Mouse (Mus musculus) limb, embryonic 14.5 days (tissue): ENCODE data around the gene Bricd5. TPM values are rescaled to one million over a fixed set of nuclear protein-coding genes. Genes with fewer than 3 reads are reported as not detected.

Experiments used
- ATAC-seq: fragments of 200-750 bp; cut with Nextera tagmentation; 2 replicates; pipeline ENCODE4 v1.8.0; 2017; ENCODE audit warnings: low read depth, moderate number of reproducible peaks, moderate TSS enrichment; ENCODE audit not compliant: low FRiP score
- DNase-seq: peaks from one replicate; pipeline ENCODE4 v3.0.0-alpha.2; 2015; ENCODE audit warnings: low spot score
- H3K27ac ChIP-seq: fragments of 300-500 bp; sonication (generic); replicated peaks from 2 replicates; pipeline ENCODE4 v1.5.1; 2014; ENCODE audit warnings: low read depth, mild to moderate bottlenecking, low read length, moderate library complexity, mixed read lengths
- H3K27me3 ChIP-seq: fragments of 300-500 bp; sonication (generic); 2 replicates; pipeline ENCODE4 v1.6.1; 2014; ENCODE audit warnings: low read length, mixed read lengths; ENCODE audit not compliant: control insufficient read depth, insufficient read depth
- H3K36me3 ChIP-seq: fragments of 300-500 bp; sonication (generic); 2 replicates; pipeline ENCODE4 v1.6.1; 2014; ENCODE audit warnings: mild to moderate bottlenecking, low read length, moderate library complexity, mixed read lengths; ENCODE audit not compliant: control insufficient read depth, insufficient read depth
- H3K4me1 ChIP-seq: fragments of 300-500 bp; sonication (generic); 2 replicates; pipeline ENCODE4 v1.6.1; 2014; ENCODE audit warnings: antibody characterized with exemption, low read length, mixed read lengths; ENCODE audit not compliant: control insufficient read depth, insufficient read depth
- H3K4me2 ChIP-seq: fragments of 300-500 bp; sonication (generic); replicated peaks from 2 replicates; pipeline ENCODE4 v1.6.1; 2014; ENCODE audit warnings: low read depth, mild to moderate bottlenecking, low read length, moderate library complexity; ENCODE audit not compliant: severe bottlenecking
- H3K4me3 ChIP-seq: fragments of 300-500 bp; sonication (generic); replicated peaks from 2 replicates; pipeline ENCODE4 v1.5.1; 2014; ENCODE audit warnings: low read length
- H3K9ac ChIP-seq: fragments of 300-500 bp; sonication (generic); 2 replicates; pipeline ENCODE4 v1.6.1; 2014; ENCODE audit warnings: mild to moderate bottlenecking, low read depth, low read length, moderate library complexity; ENCODE audit not compliant: severe bottlenecking
- H3K9me3 ChIP-seq: fragments of 300-500 bp; sonication (generic); 2 replicates; pipeline ENCODE4 v1.6.1; 2016; ENCODE audit warnings: low read length; ENCODE audit not compliant: control insufficient read depth
- POLR2A ChIP-seq: fragments of 200-500 bp; IDR thresholded peaks from 2 replicates; pipeline ENCODE4 v1.8.0; 2012; ENCODE audit warnings: inconsistent platforms, mild to moderate bottlenecking, moderate library complexity, borderline replicate concordance; ENCODE audit not compliant: insufficient read depth, insufficient read length; ENCODE audit errors: extremely low read depth
- WGBS: fragments of 180-500 bp; shearing (Covaris S2); extraction: QIAGEN DNeasy Blood & Tissue Kit; methylation state at CpG from one replicate; pipeline ENCODE4 v1.1.7; 2014; 5-methylcytosine and 5-hydroxymethylcytosine counted together
- polyA plus RNA-seq, 2 experiments: library from polyadenylated mRNA; depleted of rRNA in 1 of 2; stranded (reverse) in 1 of 2; unstranded in 1 of 2; fragments of >200 nt; fragmentation: Nextera tagmentation in 1 of 2; extraction: Ambion mirVana in 1 of 2; gene quantifications; 2 replicates each; pipeline versions ENCODE4 v1.2.1 to v1.2.3; 2012 to 2014

Bricd5 gene
- polyA plus RNA-seq, 2 experiments: 0.89 TPM; not detected in 1

DNA sequence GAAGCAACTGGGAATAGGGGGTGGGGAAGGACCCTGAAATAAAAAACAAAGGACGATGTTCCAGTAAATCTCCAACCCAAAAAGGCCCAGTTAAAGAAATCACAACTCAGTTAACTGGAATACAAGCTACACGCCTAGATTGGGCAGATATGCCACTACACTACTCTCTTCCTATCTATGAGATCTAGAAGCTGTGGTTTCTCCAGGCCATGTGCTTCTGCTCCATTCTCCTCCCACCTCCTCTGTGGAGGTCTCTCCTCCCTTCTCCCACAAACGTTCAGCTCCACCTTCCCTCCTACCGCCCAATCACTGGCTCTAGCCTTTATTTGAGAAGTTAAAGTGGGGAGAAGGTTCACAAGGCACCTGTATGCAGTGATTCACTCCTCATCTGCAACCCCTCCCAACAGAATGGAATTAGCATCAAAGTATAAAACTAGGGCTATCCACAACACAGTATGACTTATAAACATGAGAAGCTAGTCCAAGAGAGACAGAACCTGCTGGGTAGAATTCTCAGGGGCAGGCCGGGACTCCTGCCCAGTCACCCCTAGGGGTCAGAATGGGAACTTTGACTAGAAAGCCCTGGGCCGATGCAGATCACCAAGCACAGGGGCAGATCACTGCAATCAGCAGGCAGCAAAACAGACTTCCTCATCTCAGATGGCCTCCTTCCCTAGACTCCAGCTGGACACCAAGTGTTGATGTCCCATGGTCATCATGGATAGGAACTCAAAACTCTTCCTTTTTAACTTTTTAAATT is 10.1 kb upstream of the Bricd5 start:
- ATAC-seq (no peak), DNase-seq (no peak)
- WGBS: 54% methylated on average over 6 of the region's 6 CpGs
- Histone ChIP-seq H3K4me1 (no peaks in the 10 kb centered on the region), H3K4me2 (no peak overlapping the region), H3K27ac (no peak overlapping the region), H3K27me3 (no peaks in the 10 kb centered on the region), H3K9me3 (no peaks in the 10 kb centered on the region), H3K4me3 (no peak overlapping the region), H3K9ac (no peak overlapping the region), H3K36me3 (no peaks in the 10 kb centered on the region)
- TF ChIP-seq POLR2A: no peak

DNA sequence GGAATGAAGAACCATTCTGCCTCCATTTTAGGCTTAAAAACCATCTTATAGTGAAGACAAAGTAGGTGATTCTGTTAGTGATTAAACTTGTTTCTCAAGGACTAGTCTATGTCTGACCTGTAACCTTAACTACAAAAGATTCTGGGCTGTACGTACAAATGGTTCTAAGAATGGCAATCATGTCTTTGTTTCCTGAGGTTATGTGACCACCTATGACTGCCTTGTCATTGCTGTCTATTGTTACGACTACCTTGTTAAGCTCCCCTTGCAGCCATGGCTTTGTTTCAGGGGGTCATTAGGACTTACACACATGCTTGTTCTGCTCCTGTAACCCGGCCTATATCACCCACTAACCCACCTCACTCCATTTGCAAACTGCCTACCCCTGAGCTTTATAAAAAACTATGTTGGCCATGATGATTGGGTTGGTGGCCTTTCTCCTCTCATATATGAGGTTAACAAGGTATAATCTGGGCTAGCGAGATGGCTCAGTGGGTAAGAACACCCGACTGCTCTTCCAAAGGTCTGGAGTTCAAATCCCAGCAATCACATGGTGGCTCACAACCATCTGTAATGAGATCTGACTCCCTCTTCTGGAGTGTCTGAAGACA is 4.9 kb upstream of the Bricd5 start:
- Histone ChIP-seq H3K36me3 (0 out of 2 replicates have a peak, but pooled peaks cover 9% of the 10 kb centered on the region), H3K4me3 (no peak overlapping the region), H3K27ac (no peak overlapping the region), H3K4me1 (peaks cover 18% of the 10 kb centered on the region), H3K9me3 (no peaks in the 10 kb centered on the region), H3K27me3 (no peaks in the 10 kb centered on the region), H3K4me2 (no peak overlapping the region), H3K9ac (no peak overlapping the region)
- DNase-seq (no peak), ATAC-seq (no peak)
- WGBS: 88% methylated on average over 5 of the region's 5 CpGs
- no peak for TF ChIP-seq POLR2A

DNA sequence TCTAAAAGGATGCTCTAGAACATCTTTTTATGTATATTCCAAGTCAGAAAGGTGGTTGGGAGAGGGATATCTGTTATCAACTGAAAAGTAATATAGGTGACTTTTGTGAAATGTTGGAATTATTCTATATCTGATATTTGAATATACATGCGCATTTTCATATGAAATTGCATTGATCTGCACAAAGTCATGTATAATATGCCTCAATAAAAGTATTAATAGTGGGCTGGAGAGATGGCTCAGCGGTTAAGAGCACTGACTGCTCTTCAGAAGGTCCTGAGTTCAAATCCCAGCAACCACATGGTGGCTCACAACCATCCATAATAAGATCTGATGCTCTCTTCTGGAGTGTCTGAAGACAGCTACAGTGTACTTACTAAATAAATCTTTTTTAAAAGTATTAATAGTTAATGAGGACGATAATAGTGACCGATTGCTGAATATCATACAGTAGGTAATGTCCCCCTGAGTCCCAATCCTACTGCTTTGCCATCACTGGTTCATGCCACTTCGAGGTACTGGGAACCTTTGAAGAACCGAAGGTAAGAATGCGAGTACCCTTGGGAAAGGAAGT is 4.3 kb upstream of the Bricd5 start:
- WGBS: 16% methylated on average over 7 of the region's 7 CpGs
- ATAC-seq: no peak

DNA sequence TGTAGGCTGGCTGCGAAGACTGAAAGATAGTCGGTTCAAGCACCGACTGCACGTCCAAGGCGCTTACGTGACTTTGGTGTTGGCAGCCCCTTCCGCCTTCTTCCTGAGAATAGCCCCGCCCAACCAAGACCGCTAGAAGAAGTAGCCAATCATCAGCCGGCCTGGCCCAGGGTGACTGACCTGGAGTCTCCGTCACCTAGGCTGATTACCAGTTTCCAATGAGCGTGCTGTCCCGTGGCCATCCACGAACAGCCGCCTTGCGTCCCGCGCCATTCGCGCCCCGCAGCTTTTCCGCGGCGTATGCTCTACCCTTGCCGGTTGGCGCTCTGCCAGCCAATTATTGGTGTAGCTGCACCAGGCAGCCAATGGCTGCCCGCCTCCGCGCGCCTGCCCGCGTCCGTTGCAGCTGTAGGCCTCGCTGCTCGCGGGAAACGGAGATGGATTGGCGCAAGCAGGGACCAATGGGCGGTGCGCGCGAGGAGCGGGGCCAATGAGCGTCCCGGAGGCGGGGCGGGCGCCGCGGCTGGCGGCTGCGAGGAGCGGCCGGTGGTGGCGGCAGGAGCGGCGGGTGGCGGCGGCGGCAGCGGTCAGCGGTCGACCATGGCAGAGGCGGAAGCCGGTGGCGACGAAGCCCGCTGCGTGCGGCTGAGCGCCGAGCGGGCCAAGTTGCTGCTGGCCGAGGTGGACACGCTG is 3.6 kb upstream of the Bricd5 start, which contains the start of the genes E4f1 and Pgp:
Gene E4f1, minus strand, starts transcription at position 404 of the 693 bp plus-strand sequence.
Gene Pgp, plus strand, starts transcription at position 483 of the 693 bp plus-strand sequence.
- ATAC-seq: peak; percentile 99

More for the DNA sequence above, 4.3 kb upstream of the Bricd5 start:
- no peaks in the 10 kb centered on the region for H3K9me3 ChIP-seq
- DNase-seq: no peak
- H3K27ac ChIP-seq: peak overlapping the region; percentile 76; the same call in 1 of the 2 replicates
- no peaks in the 10 kb centered on the region for H3K27me3 ChIP-seq
- peak overlapping the region; percentile 90 for H3K4me3 ChIP-seq
- peak overlapping the region; percentile 98 for H3K4me2 ChIP-seq
- H3K4me1 ChIP-seq: peaks cover 18% of the 10 kb centered on the region
- H3K36me3 ChIP-seq: peaks cover 15% of the 10 kb centered on the region; the same call in 1 of the 2 replicates
- peak overlapping the region; percentile 55 for H3K9ac ChIP-seq
- no peak for TF ChIP-seq POLR2A

More for the DNA sequence above, 3.6 kb upstream of the Bricd5 start, which contains the start of the genes E4f1 and Pgp:
- peak; percentile 97 for DNase-seq
- no peaks in the 10 kb centered on the region for H3K27me3 ChIP-seq
- peak within 1 kb of the TSS; percentile 77 for H3K9ac ChIP-seq
- H3K4me2 ChIP-seq: peak within 1 kb of the TSS; percentile 98
- H3K27ac ChIP-seq: peak within 1 kb of the TSS; percentile 76; the same call in 1 of the 2 replicates
- H3K4me1 ChIP-seq: peaks cover 18% of the 10 kb centered on the region
- H3K36me3 ChIP-seq: peaks cover 21% of the 10 kb centered on the region
- under 1% methylated on average over 42 of the region's 75 CpGs for WGBS
- TF ChIP-seq POLR2A: peak; percentile 63; the same call in 1 of the 2 replicates
- H3K9me3 ChIP-seq: no peaks in the 10 kb centered on the region
- peak within 1 kb of the TSS; percentile 90 for H3K4me3 ChIP-seq
